Mouse (Mus musculus) mesoderm, embryonic 11.5 days (tissue): ENCODE measurements at regions not wholly inside any gene's neighbourhood (a gene's known extent, or its start where the extent isn't known, plus 50 kb on each side); places are given as distances from the start of the nearest gene placed in this dataset.
"Not testable (repeated sequence)": the region's sequence is repeated elsewhere in the genome, so short reads cannot be mapped to it uniquely, and the experiment has no call there.

Source experiments
- DNase-seq: peaks from one replicate; pipeline ENCODE4 v3.0.0-alpha.2; 2012; ENCODE audit warnings: low read depth, low spot score

GRCm38 (mm10) chr3:153144217-153144616, 162.2 kb upstream of the St6galnac5 start:
- DNase-seq, result no peak

DNA sequence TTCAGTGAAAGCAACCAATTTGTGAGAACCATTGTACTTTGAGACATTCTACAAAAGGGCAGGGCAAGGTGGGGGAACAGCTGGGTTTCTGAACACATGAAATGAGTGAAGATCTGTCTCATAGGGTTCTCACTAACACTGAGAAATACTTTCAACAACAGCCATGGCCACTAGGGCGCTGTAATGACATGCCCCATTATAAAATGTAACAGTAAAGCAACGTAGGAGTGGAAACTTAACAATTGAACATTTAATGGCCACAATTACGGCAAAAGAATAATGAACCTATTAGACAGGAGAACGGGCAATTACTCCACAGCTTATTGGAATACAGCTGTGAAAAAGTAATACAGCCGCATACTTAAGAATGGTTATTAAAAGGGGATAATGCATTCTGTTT, 158.9 kb upstream of the St6galnac5 start:
- no peak for DNase-seq

- no peak for DNase-seq
Observed at GRCm38 (mm10) chr3:153125335-153125734, 143.3 kb upstream of the St6galnac5 start.

DNA sequence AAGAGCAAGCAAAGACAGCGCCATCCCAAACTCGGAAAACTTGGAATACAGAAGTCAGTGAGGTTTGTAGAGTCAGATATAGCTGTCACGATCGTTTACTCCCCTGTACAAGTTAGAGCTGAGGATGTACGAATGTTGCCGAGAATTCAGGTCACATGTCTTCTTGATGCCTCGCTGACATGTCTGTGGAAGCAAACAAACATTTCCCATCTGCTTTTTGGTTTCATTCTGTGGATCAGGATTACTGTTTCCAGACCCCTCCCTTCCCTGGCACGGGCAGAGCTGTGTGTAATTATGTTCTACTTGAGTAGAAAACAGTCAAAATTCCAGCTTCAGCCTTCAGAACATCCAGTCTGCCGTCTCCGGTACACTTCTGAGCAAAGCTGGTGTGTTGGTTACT, 139.9 kb upstream of the St6galnac5 start:
- no peak for DNase-seq

DNA sequence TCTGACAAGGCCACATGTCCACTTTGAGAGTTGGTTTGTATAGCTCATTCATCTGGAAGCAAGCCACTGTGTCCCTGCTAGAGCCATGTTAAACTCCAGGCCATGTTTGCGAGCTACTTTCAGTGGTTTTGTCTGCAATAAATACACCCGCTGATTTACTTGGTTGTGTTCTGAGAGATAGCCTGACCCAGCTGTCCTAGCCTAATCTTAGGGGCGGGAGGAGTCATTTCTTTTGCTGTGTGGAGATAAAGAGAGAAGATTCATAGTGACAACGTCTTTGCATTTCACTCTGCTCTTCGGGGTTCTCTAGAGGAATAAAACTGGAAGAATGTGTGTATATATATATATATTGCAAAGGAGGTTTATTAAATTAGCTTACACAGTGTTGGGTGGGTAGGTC, 137.1 kb upstream of the St6galnac5 start:
- DNase-seq, result no peak

DNA sequence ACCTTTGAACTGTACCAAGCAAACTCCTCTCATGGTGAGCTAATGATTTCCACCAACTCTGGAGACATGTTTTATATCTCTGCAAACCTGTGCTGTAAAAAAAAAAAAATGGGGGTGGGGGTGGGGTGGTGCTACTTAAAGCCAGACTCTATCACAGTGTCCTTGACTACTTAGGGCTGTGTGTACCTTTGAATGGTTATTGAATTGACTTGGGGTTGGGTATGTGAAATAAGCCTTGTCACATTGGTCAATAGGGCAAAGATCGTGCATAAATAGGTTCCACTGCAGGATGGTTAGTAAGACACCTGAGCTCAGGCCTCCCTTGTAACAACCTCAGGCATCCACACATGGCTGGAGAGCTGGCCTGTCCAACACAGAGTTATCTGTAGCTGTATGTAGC, 136.6 kb upstream of the St6galnac5 start:
- DNase-seq, result no peak

- no peak for DNase-seq
Observed at GRCm38 (mm10) chr3:153105591-153105990, 123.5 kb upstream of the St6galnac5 start.

DNA sequence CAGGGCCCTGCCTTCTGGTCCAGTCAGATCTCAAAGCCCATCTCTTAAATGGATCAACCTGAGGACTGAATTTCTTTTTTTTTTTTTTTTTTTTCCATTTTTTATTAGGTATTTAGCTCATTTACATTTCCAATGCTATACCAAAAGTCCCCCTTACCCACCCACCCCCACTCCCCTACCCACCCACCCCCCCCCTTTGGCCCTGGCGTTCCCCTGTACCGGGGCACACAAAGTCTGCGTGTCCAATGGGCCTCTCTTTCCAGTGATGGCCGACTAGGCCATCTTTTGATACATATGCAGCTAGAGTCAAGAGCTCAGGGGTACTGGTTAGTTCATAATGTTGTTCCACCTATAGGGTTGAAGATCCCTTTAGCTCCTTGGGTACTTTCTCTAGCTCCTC, 108.5 kb upstream of the St6galnac5 start:
- not testable (repeated sequence) for DNase-seq

DNA sequence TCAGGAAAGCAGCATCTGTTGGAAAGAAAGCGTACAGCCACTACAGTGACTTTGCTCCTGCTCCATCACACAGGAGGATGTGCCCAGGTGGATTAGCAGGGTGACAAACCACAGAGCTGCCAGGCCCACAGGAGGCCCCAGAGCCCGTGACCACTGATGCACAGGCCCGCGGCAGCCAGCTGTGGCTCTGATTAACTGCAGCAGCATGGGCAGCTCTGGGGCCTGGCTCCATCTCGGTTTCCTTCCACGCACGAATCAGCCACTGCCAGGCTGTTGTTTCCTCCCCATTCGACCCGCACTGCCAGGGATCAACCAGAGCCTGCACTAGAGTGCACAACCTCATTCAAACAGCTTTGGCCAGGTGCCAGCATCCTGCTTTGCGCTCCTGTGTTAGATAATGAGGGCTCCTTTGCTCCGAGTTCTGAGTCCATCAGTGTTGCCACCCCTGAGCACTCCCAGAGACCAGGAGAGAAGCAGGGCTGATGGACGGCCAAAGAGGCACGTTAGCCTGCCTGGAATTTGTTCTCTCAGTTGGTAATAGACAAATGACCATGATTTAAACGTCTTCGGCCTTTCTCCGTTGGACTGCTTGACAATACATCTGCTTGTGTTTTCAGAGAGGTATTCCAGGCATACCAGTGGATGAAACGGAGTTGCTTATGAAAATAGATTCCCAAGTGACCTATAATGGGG, 103.2 kb upstream of the St6galnac5 start:
- DNase-seq, result peak; percentile 64

DNA sequence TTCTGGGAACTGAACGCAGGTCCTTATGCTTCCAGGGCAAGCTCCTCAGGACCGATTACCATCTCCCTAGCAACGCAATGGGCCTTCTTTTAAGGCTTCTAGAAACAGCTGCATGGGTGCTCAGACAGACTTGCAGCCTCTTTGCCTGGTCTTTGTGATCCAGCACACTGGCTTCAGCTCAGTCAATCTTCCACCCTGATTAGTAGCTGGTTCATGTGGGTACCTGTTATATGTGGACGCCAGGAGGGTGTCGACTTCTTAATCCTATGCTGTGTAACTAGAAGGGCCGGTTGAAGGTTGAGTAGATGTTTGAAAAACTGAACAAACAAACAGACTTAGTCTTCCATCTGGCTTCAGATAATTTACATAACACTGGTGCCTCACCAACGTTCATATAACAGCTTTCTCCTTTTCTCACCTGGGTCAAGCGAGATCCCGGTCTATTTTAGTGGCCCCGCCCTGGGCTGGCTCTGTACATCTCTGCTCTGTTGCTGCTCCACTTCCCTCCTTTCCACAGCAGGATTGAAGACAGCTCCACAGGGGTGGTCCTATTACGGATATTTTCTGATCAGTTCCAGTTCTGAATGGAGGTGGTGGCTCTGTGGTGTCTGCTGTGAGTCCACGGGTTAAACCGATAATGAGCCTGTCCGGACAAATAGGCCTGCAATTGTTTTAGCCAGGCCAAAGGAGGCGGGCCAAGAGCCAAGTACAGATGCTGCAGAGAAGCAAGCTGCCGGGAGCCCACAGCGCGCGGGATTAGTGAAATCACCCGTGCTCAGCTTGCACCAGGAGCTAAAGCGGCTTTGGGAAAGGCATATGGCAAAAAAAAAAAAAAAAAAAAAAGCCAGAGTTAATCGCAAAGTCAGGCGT, 102.4 kb upstream of the St6galnac5 start:
- DNase-seq, result peak; percentile 31

DNA sequence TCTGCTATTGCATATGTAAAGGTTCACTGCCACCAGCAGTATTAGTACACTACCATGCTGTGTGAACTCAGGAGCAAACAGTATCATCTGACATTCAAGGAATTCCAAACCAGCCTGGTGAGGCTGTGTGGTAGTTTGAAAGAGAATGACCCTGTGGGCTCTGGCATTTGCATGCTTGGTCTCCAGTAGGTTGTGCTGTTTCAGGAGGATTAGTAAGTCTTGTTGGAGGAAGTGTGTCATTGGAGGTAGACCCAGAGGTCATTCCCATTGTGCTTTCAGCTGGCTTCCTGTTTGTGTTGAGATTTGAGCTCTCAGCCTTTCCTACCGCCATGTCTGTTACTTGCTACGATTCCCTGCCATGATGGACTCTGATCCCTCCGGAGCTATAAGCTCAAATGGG, 98.3 kb upstream of the St6galnac5 start:
- DNase-seq, result no peak

DNA sequence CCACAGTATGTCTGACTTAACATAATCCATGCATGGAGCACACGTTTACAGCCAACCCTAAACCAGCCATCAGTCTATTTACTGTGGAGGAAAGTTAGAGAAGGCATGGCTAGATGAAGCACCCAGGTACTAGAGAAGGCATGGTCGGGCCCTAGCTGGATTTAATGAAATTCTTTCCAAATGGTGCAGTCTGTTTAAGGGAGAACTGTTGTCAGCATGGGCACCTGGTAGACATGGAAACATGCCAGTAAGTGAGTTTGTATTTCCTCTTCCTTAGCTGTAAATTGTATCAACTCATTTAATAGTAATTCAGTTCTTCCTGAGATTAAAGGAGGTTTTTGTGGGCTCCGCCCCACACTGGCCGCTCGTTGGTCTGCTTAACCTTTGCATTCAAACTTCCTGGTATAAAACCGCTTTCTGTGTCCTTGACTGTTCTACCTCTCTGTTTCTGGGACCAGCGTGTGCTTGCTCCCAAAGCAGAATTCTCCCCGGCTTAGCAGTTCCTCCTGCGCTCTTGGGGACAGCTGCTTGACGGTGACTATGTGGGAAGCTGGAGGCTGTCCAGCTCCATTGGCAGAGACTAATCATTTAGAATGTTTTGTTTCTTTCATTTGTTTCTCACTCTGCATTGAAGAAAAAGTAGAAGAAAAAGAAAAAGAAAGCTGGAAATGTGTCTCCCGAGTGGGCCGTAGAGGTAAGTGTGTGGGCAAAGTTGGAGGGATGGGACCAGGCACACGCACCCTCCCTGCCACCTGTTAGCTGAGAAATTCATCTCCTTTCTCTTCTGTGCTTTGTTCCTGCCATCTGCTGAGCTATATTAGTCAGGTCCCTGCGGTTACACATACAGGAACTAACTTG, 96.0 kb upstream of the St6galnac5 start:
- no peak for DNase-seq

DNA sequence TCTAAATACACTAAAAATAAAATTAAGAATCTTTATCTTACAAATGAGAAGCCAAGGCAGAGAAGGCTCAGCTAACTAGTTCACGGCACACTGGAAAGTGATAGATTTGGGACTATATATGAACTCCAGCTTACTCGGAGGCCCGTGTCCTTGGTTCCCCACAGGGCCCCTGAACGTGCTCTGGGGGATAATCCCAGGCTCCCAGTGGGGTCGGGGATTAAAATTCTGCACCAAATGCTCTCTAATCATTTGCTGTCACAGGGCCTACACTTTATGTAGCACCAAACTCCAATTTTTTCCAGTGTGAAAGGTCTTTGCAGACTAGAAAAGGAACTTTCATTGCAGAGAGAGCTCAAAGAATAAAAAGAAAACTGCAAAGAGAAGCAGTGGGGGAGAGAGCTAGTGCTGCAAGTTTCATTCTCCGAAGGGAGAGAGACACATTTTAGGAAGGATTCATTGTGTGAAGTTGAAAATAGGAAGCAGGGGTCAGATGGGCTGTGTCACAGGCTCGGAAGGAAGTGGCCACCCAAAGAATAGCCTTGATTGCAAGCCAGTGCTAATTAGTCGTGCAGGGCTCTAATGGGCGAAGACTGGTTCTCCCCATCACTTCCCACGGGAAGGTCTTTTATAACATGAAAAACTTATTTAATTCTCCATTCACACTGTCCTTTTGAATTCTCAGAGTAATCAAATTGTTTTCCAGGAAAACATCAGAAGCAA, 90.3 kb upstream of the St6galnac5 start:
- no peak for DNase-seq

DNA sequence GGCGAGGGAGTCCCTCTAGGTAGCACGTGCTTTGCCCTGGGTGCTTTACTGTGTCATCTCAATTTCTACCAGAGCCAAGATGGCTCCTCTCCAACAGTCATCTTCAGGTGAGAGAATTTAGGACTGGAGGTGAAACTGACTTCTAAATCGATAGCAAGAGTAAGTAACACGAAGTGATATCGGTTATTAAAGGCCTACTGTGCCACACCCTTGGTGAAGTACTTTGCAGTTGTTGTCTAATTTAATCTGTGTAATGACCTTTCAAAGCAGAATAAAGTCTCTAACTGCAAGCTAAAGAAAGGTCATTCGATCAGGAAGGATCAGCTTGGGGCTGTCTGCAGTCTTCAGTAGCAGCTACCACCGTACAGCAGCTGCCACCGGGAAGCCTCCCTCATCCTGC, 89.5 kb upstream of the St6galnac5 start:
- no peak for DNase-seq

DNA sequence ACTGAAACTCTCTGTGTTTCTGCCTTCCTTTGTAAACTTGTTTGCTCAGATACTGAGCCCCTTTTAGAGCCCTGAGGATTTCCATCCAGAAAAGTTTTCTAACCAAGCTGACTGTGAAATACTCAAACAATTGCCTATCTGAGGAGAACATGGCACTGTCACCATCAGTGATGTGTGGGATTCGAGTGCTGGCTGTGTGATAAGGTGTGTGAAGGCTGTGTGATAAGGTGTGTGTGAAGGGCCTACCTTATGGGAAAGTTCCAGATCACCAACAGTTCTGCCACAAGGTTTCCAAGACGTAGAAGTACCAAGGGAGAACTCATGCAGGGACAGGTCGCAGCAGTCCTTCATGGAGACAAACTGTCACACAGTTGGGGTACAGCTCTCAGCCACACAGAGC, 89.1 kb upstream of the St6galnac5 start:
- no peak for DNase-seq

- DNase-seq, result no peak
Observed at GRCm38 (mm10) chr3:153065890-153066289, 83.8 kb upstream of the St6galnac5 start.

- DNase-seq, result no peak
Observed at GRCm38 (mm10) chr3:153053163-153053562, 71.1 kb upstream of the St6galnac5 start.

DNA sequence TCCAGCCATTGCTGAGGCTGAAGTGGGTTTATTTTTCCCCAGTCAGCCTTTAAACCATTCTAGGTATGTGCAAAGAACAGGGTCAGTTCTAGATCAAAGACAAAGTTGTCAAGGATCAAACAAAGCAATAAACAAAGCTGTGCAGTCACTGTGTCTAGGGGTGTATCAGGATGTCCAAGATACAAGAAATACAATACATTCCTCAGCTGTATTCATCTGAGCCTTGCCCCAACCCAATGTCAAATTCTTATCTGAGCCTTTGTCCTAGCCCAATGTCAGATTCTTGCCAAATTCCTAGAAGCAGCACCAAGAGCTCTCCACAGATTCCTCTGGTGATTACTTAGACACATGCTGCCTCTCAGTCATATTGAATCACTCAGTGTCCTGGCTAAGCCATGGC, 69.5 kb upstream of the St6galnac5 start:
- no peak for DNase-seq

GRCm38 (mm10) chr3:153045328-153045727, 63.3 kb upstream of the St6galnac5 start:
- DNase-seq, result no peak

DNA sequence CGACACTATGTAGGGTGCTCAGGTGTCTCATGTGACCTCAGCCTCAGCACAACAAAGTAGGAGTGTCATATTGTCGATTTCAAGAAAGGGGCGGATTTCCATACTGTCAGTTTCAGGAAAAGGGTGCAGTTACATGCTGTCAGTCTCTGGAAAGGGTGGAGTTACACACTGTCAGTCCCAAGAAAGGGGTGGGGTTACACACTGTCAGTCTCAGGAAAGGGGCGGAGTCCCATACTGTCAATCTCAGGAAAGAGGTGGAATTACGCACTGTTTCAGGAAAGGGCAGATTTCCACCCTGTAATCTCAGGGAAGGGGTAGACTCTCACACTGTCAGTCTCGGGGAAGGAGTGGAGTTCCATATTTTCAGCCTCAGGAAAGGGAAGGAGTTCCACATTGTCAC, 51.9 kb upstream of the St6galnac5 start:
- DNase-seq, result no peak
